Mouse (Mus musculus): ENCODE results near the gene Hs3st1.

- TF ChIP-seq POLR2A (IDR thresholded peaks at IDR 0.05; ENCODE audit: low read depth, low read length) (no peak), CTCF (IDR thresholded peaks at IDR 0.05; ENCODE audit: borderline replicate concordance, insufficient read depth, low read length) (no peak)
These were observed 48.2 kb upstream of the Hs3st1 start for GRCm38 (mm10) chr5:39803457-39803856.
